Mouse (Mus musculus) bone marrow, adult 2 months (tissue): ENCODE results near the gene Fezf1.

Experiments
- CTCF ChIP-seq: fragments of 200-500 bp; IDR thresholded peaks from 2 replicates; pipeline ENCODE4 v1.5.1; 2011; ENCODE audit warnings: low read length, control low read depth; ENCODE audit not compliant: control insufficient read depth, insufficient read depth
- POLR2A ChIP-seq: fragments of 200-500 bp; IDR thresholded peaks from 2 replicates; pipeline ENCODE4 v1.6.1; 2011; ENCODE audit warnings: low read depth, mild to moderate bottlenecking, control low read depth, low read length, borderline replicate concordance; ENCODE audit not compliant: control insufficient read depth

DNA sequence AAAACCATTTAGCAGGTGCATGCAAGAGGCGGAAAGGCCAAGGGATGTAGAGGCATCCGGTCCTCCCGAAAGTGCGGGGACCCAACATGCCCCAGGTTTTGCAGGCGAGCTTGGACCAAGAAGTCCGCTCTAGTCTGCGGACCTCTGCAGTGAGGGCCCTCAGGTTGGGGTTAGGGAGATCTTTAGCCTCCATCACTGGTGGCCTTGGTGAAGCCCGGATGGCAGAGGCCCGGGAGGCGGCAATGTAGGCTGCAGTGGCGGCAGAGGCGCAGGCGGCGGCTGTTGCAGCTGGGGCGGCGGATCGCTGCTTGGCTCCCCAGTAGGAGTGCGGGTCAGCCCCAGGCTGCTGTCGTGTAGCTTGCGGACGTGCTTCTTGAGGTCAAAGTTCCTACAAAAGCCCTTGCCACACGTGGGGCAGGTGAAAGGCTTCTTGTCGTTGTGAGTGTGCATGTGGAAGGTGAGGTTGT is 2.6 kb downstream of the Fezf1 start:
- no peak for TF ChIP-seq CTCF
- TF ChIP-seq POLR2A: no peak
